Comparison of ENCODE assay signal across 1 mouse cellular context in the genomic region with DNA sequence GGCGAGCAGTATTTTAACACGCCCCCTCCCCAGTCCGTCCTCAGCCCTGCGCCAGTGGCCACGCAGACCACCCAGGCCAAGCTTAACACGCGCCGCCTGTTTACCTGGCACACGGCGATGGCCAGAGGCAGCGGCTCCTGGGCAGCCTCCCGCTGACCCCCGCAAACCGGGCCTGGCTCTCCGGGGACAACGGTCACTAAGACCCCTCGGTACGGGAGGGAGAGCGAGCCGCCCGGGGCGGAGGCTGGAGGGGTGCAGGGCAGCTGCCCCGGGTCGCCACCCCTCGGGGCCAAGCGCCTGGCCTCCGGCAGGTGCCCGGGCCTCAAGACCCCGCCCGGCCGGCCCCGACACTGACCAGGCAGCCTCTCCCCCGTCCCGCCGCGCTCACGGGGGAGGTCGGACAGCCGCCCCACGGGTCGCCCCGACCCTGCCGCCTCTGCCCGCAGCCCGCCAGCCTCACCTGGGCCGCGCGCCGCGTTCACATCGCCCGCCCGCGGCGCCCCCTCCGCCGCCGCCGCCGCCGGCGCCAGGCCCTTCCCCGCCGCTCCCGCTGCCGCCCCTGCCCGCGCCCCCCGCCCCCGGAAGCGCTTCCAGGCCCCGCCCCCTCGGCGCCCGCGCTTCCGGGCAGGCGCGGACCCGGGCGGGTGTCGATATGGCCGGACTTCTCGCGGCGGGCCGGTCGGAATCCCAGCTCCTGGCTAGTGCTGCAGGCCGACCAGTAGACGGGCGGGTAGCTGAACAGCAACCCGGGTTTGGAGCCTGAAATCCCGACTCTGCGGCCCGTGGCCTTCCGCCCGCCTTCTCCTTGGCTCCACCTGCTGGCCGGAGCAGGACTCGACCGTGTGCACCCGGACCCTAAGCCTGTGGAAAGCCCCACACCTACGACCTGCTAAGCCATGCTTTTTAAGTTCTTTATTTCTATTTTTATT.
TF ChIP-seq lines count a peak whose summit lies in the region.

A gene (minus strand): TSS at position 554 of the 929 bp plus-strand sequence.

TF ChIP-seq in CH12.LX, 34 proteins besides CTCF, POLR2A, EP300 and RAD21:
- TF ChIP-seq BHLHE40 (IDR thresholded peaks at IDR 0.05; ENCODE audit: low read depth, low read length) (no peak), MAX (IDR thresholded peaks at IDR 0.05; ENCODE audit: low read length) (no peak), KAT2A (IDR thresholded peaks at IDR 0.05; ENCODE audit: insufficient replicate concordance, low read length) (no peak), CHD2 (IDR thresholded peaks at IDR 0.05; ENCODE audit: low read length) (no peak), IRF4 (IDR thresholded peaks at IDR 0.05; ENCODE audit: low read depth, low read length) (no peak), ZNF384 (IDR thresholded peaks at IDR 0.05; ENCODE audit: low read depth, low read length) (no peak), MEF2A (IDR thresholded peaks at IDR 0.05; ENCODE audit: borderline replicate concordance, low read depth, low read length) (no peak), CHD1 (IDR thresholded peaks at IDR 0.05; ENCODE audit: low read depth, low read length) (no peak), UBTF (IDR thresholded peaks at IDR 0.05; ENCODE audit: low read depth, low read length) (no peak), GABPA (IDR thresholded peaks at IDR 0.05; ENCODE audit: insufficient replicate concordance, low read depth, low read length) (no peak), E2F4 (IDR thresholded peaks at IDR 0.05; ENCODE audit: insufficient replicate concordance, low read depth, low read length) (no peak), POLR2AphosphoS2 (IDR thresholded peaks at IDR 0.05; ENCODE audit: low read depth, low read length) (0 out of 2 replicates have a peak, but pooled peaks have one; percentile 26), SIN3A (IDR thresholded peaks at IDR 0.05; ENCODE audit: low read length) (0 out of 2 replicates have a peak, but pooled peaks have one; percentile 27), HCFC1 (IDR thresholded peaks at IDR 0.05; ENCODE audit: low read depth, low read length) (peak; percentile 66), MYC (IDR thresholded peaks at IDR 0.05; ENCODE audit: low read depth, low read length) (no peak), ZMIZ1 (IDR thresholded peaks at IDR 0.05; ENCODE audit: low read depth, low read length) (0 out of 2 replicates have a peak, but pooled peaks have one; percentile 63), NRF1 (IDR thresholded peaks at IDR 0.05; ENCODE audit: low read depth, low read length) (no peak), USF2 (conservative IDR thresholded peaks at IDR 0.05; ENCODE audit: low read depth, low read length) (no peak), JUN (IDR thresholded peaks at IDR 0.05; ENCODE audit: insufficient read depth, low read depth, low read length) (no peak), MAZ (IDR thresholded peaks at IDR 0.05; ENCODE audit: low read depth, low read length) (peak; percentile 31; the same call in 1 of the 2 replicates), ETS1 (conservative IDR thresholded peaks at IDR 0.05; ENCODE audit: low read depth, low read length) (no peak), USF1 (IDR thresholded peaks at IDR 0.05; ENCODE audit: low read depth, low read length) (no peak), ZKSCAN1 (IDR thresholded peaks at IDR 0.05; ENCODE audit: borderline replicate concordance, low read depth, low read length) (no peak), RCOR1 (conservative IDR thresholded peaks at IDR 0.05; ENCODE audit: low read depth, low read length) (no peak), TCF12 (IDR thresholded peaks at IDR 0.05; ENCODE audit: low read depth, low read length) (no peak; the same call in 1 of the 2 replicates), MXI1 (IDR thresholded peaks at IDR 0.05; ENCODE audit: low read depth, low read length) (no peak), MAFK (IDR thresholded peaks at IDR 0.05; ENCODE audit: insufficient replicate concordance, low read length) (no peak), PAX5 (IDR thresholded peaks at IDR 0.05; ENCODE audit: low read length) (no peak), TBP (conservative IDR thresholded peaks at IDR 0.05; ENCODE audit: low read depth, low read length) (no peak), NELFE (IDR thresholded peaks at IDR 0.05; ENCODE audit: low read depth, low read length) (peak; percentile 76), ZC3H11A (IDR thresholded peaks at IDR 0.05; ENCODE audit: low read depth, low read length) (no peak), SMC3 (IDR thresholded peaks at IDR 0.05; ENCODE audit: low read depth, low read length) (no peak), JUND (conservative IDR thresholded peaks at IDR 0.05; ENCODE audit: low read depth, low read length) (no peak), ELF1 (IDR thresholded peaks at IDR 0.05; ENCODE audit: low read depth, low read length) (peak; percentile 78)
